Mouse (Mus musculus) MEL (cell line): ENCODE data around the gene Krtap26-1.

Experiments used
- CTCF ChIP-seq, 3 experiments: IDR thresholded peaks in 2 of 3; conservative IDR thresholded peaks in 1 of 3; 2 replicates each; pipeline ENCODE4 v1.5.1; 2011 to 2012; ENCODE audit warnings: low read length in 3 of 3, low read depth in 2 of 3, mild to moderate bottlenecking in 2 of 3, improper control_type of control experiment in 1 of 3, inconsistent platforms in 1 of 3, mixed read lengths in 1 of 3, moderate library complexity in 1 of 3; ENCODE audit not compliant: control insufficient read depth in 1 of 3, insufficient read depth in 1 of 3, poor library complexity in 1 of 3, severe bottlenecking in 1 of 3
- JUND ChIP-seq: IDR thresholded peaks from 2 replicates; pipeline ENCODE4 v1.6.1; 2011; ENCODE audit warnings: low read depth, mild to moderate bottlenecking, improper control_type of control experiment, low read length
- MAX ChIP-seq: IDR thresholded peaks from 2 replicates; pipeline ENCODE4 v1.6.1; 2011; ENCODE audit warnings: low read length, improper control_type of control experiment
- POLR2A ChIP-seq, 2 experiments: IDR thresholded peaks; 2 replicates each; pipeline ENCODE4 v1.6.1; 2011 to 2012; ENCODE audit warnings: low read length in 2 of 2, mild to moderate bottlenecking in 2 of 2, control low read depth in 1 of 2, improper control_type of control experiment in 1 of 2, low read depth in 1 of 2, moderate library complexity in 1 of 2; ENCODE audit not compliant: control insufficient read depth in 1 of 2, insufficient read depth in 1 of 2, poor library complexity in 1 of 2
- RAD21 ChIP-seq: IDR thresholded peaks from 2 replicates; pipeline ENCODE4 v1.6.1; 2011; ENCODE audit warnings: mild to moderate bottlenecking, low read depth, low read length, improper control_type of control experiment
- USF2 ChIP-seq, 2 experiments: IDR thresholded peaks; 2 replicates each; pipeline ENCODE4 v1.6.1; 2011 to 2012; ENCODE audit warnings: improper control_type of control experiment in 2 of 2, low read length in 2 of 2, borderline replicate concordance in 1 of 2, inconsistent platforms in 1 of 2, low read depth in 1 of 2, mild to moderate bottlenecking in 1 of 2; ENCODE audit not compliant: insufficient read depth in 1 of 2

GRCm38 (mm10) chr16:88604570-88604969 is 43.0 kb downstream of the Krtap26-1 start:
- TF ChIP-seq CTCF (IDR thresholded peaks at IDR 0.05 in 2 of 3, conservative IDR thresholded peaks at IDR 0.05 in 1 of 3; ENCODE audit: control insufficient read depth in 1 of 3, insufficient read depth in 1 of 3, low read depth in 2 of 3, low read length in 3 of 3, poor library complexity in 1 of 3, severe bottlenecking in 1 of 3) (no peak), POLR2A (IDR thresholded peaks at IDR 0.05; ENCODE audit: control insufficient read depth in 1 of 2, insufficient read depth in 1 of 2, low read depth in 1 of 2, low read length in 2 of 2, poor library complexity in 1 of 2) (no peak), RAD21 (no peak), JUND (no peak), MAX (no peak), USF2 (IDR thresholded peaks at IDR 0.05; ENCODE audit: borderline replicate concordance in 1 of 2, insufficient read depth in 1 of 2, low read depth in 1 of 2, low read length in 2 of 2) (no peak)
